Mouse (Mus musculus): ENCODE measurements around the gene Rab43. TPM values are rescaled to one million over a fixed set of nuclear protein-coding genes. Genes with fewer than 3 reads are reported as not detected.

The Rab43 gene
- polyA plus RNA-seq, 1 experiment from 2014 or later, result 4.4 TPM

GRCm38 (mm10) chr6:87838551-87839197 lies 26.7 kb upstream of the Rab43 start, which contains the start of gene Isy1:
Isy1 (minus strand) TSS chr6:87838798.
- WGBS, result under 1% methylated on average over 46 of the region's 46 CpGs
- H3K9me3 ChIP-seq, result no peaks in the 10 kb centered on the region

GRCm38 (mm10) chr6:87835695-87836094 lies 23.7 kb upstream of the Rab43 start, which contains the start of gene Gm45140:
Gm45140 (minus strand) TSS chr6:87835795.
- Histone ChIP-seq H3K9me3 (no peaks in the 10 kb centered on the region), H3K27me3 (ENCODE audit: insufficient read depth, poor library complexity, severe bottlenecking) (no peaks in the 10 kb centered on the region), H3K4me3 (no peak within 1 kb of the TSS), H3K27ac (no peak within 1 kb of the TSS), H3K36me3 (peaks cover 37% of the 10 kb centered on the region), H3K4me1 (0 out of 2 replicates have a peak, but pooled peaks cover 3% of the 10 kb centered on the region)
- WGBS, result 89% methylated on average over 7 of the region's 7 CpGs
- DNase-seq (ENCODE audit: low spot score), result no peak

More at GRCm38 (mm10) chr6:87838551-87839197, 26.7 kb upstream of the Rab43 start, which contains the start of gene Isy1:
- peak within 1 kb of the TSS; percentile 90 for H3K4me3 ChIP-seq
- peak within 1 kb of the TSS; percentile 95 for H3K27ac ChIP-seq
- H3K36me3 ChIP-seq, result peaks cover 43% of the 10 kb centered on the region
- peak; percentile 98 for DNase-seq (ENCODE audit: low spot score)
- H3K27me3 ChIP-seq (ENCODE audit: insufficient read depth, poor library complexity, severe bottlenecking), result no peaks in the 10 kb centered on the region
- 0 out of 2 replicates have a peak, but pooled peaks cover 3% of the 10 kb centered on the region for H3K4me1 ChIP-seq

GRCm38 (mm10) chr6:87820366-87820765 lies 8.4 kb upstream of the Rab43 start:
- no peak overlapping the region for H3K27ac ChIP-seq
- peaks cover 94% of the 10 kb centered on the region for H3K36me3 ChIP-seq
- DNase-seq (ENCODE audit: low spot score), result no peak
- H3K9me3 ChIP-seq, result no peaks in the 10 kb centered on the region
- H3K27me3 ChIP-seq (ENCODE audit: insufficient read depth, poor library complexity, severe bottlenecking), result no peaks in the 10 kb centered on the region
- no peaks in the 10 kb centered on the region for H3K4me1 ChIP-seq
- no peak overlapping the region for H3K4me3 ChIP-seq
- WGBS, result 92% methylated on average over 2 of the region's 2 CpGs

- no peaks in the 10 kb centered on the region for H3K27me3 ChIP-seq (ENCODE audit: insufficient read depth, poor library complexity, severe bottlenecking)
- DNase-seq (ENCODE audit: low spot score), result no peak
- peaks cover 9% of the 10 kb centered on the region for H3K4me1 ChIP-seq
- no peak overlapping the region for H3K27ac ChIP-seq
- WGBS, result 90% methylated on average over 5 of the region's 5 CpGs
- H3K36me3 ChIP-seq, result peaks cover 52% of the 10 kb centered on the region
- no peaks in the 10 kb centered on the region for H3K9me3 ChIP-seq
- H3K4me3 ChIP-seq, result no peak overlapping the region
These were observed 2.5 kb upstream of the Rab43 start for GRCm38 (mm10) chr6:87814486-87814885.

GRCm38 (mm10) chr6:87812656-87813055 lies 692 bp upstream of the Rab43 start:
- no peaks in the 10 kb centered on the region for H3K9me3 ChIP-seq
- WGBS, result 89% methylated on average over 1 of the region's 1 CpGs
- H3K36me3 ChIP-seq, result peaks cover 33% of the 10 kb centered on the region
- no peaks in the 10 kb centered on the region for H3K27me3 ChIP-seq (ENCODE audit: insufficient read depth, poor library complexity, severe bottlenecking)
- DNase-seq (ENCODE audit: low spot score), result no peak
- peaks cover 9% of the 10 kb centered on the region for H3K4me1 ChIP-seq
- H3K27ac ChIP-seq, result peak overlapping the region; percentile 89; the same call in 1 of the 2 replicates
- peak overlapping the region; percentile 78 for H3K4me3 ChIP-seq

GRCm38 (mm10) chr6:87810713-87811669 lies 973 bp downstream of the Rab43 start:
- no peaks in the 10 kb centered on the region for H3K9me3 ChIP-seq
- peaks cover 14% of the 10 kb centered on the region for H3K4me1 ChIP-seq
- peak; percentile 87 for DNase-seq (ENCODE audit: low spot score)
- peak overlapping the region; percentile 78 for H3K4me3 ChIP-seq
- H3K36me3 ChIP-seq, result peaks cover 17% of the 10 kb centered on the region
- under 1% methylated on average over 77 of the region's 77 CpGs for WGBS
- H3K27ac ChIP-seq, result peak overlapping the region; percentile 89
- H3K27me3 ChIP-seq (ENCODE audit: insufficient read depth, poor library complexity, severe bottlenecking), result no peaks in the 10 kb centered on the region

GRCm38 (mm10) chr6:87810311-87810710 lies 1.7 kb downstream of the Rab43 start:
- Histone ChIP-seq H3K27ac (no peak overlapping the region), H3K4me3 (peak overlapping the region; percentile 78), H3K4me1 (peaks cover 19% of the 10 kb centered on the region), H3K36me3 (peaks cover 11% of the 10 kb centered on the region; the same call in 1 of the 2 replicates), H3K9me3 (no peaks in the 10 kb centered on the region), H3K27me3 (ENCODE audit: insufficient read depth, poor library complexity, severe bottlenecking) (no peaks in the 10 kb centered on the region)
- no peak for DNase-seq (ENCODE audit: low spot score)
- WGBS, result 48% methylated on average over 6 of the region's 6 CpGs

GRCm38 (mm10) chr6:87809651-87810161 lies 2.3 kb downstream of the Rab43 start:
- 83% methylated on average over 6 of the region's 6 CpGs for WGBS
- DNase-seq (ENCODE audit: low spot score), result no peak
- peaks cover 6% of the 10 kb centered on the region; the same call in 1 of the 2 replicates for H3K36me3 ChIP-seq
- H3K27ac ChIP-seq, result no peak overlapping the region
- no peaks in the 10 kb centered on the region for H3K27me3 ChIP-seq (ENCODE audit: insufficient read depth, poor library complexity, severe bottlenecking)
- H3K9me3 ChIP-seq, result no peaks in the 10 kb centered on the region
- H3K4me3 ChIP-seq, result 0 out of 2 replicates have a peak overlapping the region, but pooled peaks have one; percentile 5
- H3K4me1 ChIP-seq, result peaks cover 19% of the 10 kb centered on the region

GRCm38 (mm10) chr6:87809144-87809543 lies 2.8 kb downstream of the Rab43 start:
- H3K4me3 ChIP-seq, result no peak overlapping the region

GRCm38 (mm10) chr6:87808521-87808920 lies 3.4 kb downstream of the Rab43 start:
- Histone ChIP-seq H3K4me3 (no peak overlapping the region), H3K27ac (no peak overlapping the region), H3K27me3 (ENCODE audit: insufficient read depth, poor library complexity, severe bottlenecking) (no peaks in the 10 kb centered on the region), H3K9me3 (no peaks in the 10 kb centered on the region), H3K4me1 (peaks cover 19% of the 10 kb centered on the region), H3K36me3 (0 out of 2 replicates have a peak, but pooled peaks cover under 1% of the 10 kb centered on the region)
- WGBS, result 76% methylated on average over 3 of the region's 3 CpGs
- DNase-seq (ENCODE audit: low spot score), result no peak

More at GRCm38 (mm10) chr6:87809144-87809543, 2.8 kb downstream of the Rab43 start:
- H3K9me3 ChIP-seq, result no peaks in the 10 kb centered on the region
- 0 out of 2 replicates have a peak, but pooled peaks cover 3% of the 10 kb centered on the region for H3K36me3 ChIP-seq
- no peaks in the 10 kb centered on the region for H3K27me3 ChIP-seq (ENCODE audit: insufficient read depth, poor library complexity, severe bottlenecking)
- 88% methylated on average over 2 of the region's 2 CpGs for WGBS
- peaks cover 19% of the 10 kb centered on the region for H3K4me1 ChIP-seq
- no peak for DNase-seq (ENCODE audit: low spot score)
- no peak overlapping the region for H3K27ac ChIP-seq

GRCm38 (mm10) chr6:87807735-87808440 lies 4.1 kb downstream of the Rab43 start:
- no peaks in the 10 kb centered on the region for H3K36me3 ChIP-seq

GRCm38 (mm10) chr6:87806857-87807256 lies 5.1 kb downstream of the Rab43 start:
- Histone ChIP-seq H3K4me1 (peaks cover 13% of the 10 kb centered on the region), H3K36me3 (no peaks in the 10 kb centered on the region), H3K27me3 (ENCODE audit: insufficient read depth, poor library complexity, severe bottlenecking) (no peaks in the 10 kb centered on the region), H3K27ac (peak overlapping the region; percentile 18; the same call in 1 of the 2 replicates), H3K9me3 (no peaks in the 10 kb centered on the region), H3K4me3 (no peak overlapping the region)
- no peak for DNase-seq (ENCODE audit: low spot score)
- WGBS, result 51% methylated on average over 2 of the region's 2 CpGs

More at GRCm38 (mm10) chr6:87807735-87808440, 4.1 kb downstream of the Rab43 start:
- 76% methylated on average over 4 of the region's 4 CpGs for WGBS
- Histone ChIP-seq H3K27ac (no peak overlapping the region), H3K9me3 (no peaks in the 10 kb centered on the region), H3K4me1 (peaks cover 19% of the 10 kb centered on the region), H3K4me3 (no peak overlapping the region), H3K27me3 (ENCODE audit: insufficient read depth, poor library complexity, severe bottlenecking) (no peaks in the 10 kb centered on the region)
- DNase-seq (ENCODE audit: low spot score), result no peak
